Mouse (Mus musculus): ENCODE results near the gene Sun5. TPM values are rescaled to one million over a fixed set of nuclear protein-coding genes. Genes with fewer than 3 reads are reported as not detected.

Gene Sun5
- polyA plus RNA-seq (2015; fragmentation: Nextera tagmentation; extraction: Ambion mirVana): not detected in 2 replicates

DNA sequence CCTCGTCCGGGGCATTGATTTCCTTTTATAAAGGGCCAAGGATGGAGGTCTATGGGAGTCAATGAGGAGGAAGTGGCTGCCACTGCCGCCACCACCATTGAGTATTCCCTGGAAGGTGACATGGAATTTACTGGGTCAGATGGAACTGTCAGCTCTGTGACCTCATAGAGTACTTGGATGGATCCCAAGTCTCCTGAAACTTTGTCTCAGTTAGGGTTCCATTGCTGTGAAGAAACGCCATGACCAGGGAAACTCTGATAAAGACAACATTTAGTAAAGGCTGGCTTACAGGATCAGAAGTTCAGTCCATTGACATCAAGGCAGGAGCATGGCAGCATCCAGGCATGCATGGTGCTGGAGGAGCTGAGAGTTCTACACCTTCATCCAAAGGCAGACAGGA, at the start of gene Sun5:
Sun5 (minus strand) TSS at position 101 of the 400 bp plus-strand sequence.
- Histone ChIP-seq H3K27ac (no peak within 1 kb of the TSS), H3K9ac (no peak within 1 kb of the TSS), H3K4me2 (no peak within 1 kb of the TSS), H3K36me3 (no peaks in the 10 kb centered on the region), H3K4me3 (no peak within 1 kb of the TSS), H3K9me3 (no peaks in the 10 kb centered on the region), H3K4me1 (no peaks in the 10 kb centered on the region), H3K27me3 (no peaks in the 10 kb centered on the region)
- ATAC-seq (ENCODE audit: insufficient number of reproducible peaks, insufficient read depth, low FRiP score, low TSS enrichment, low read depth): no peak
- WGBS: 87% methylated on average over 4 of the region's 4 CpGs

DNA sequence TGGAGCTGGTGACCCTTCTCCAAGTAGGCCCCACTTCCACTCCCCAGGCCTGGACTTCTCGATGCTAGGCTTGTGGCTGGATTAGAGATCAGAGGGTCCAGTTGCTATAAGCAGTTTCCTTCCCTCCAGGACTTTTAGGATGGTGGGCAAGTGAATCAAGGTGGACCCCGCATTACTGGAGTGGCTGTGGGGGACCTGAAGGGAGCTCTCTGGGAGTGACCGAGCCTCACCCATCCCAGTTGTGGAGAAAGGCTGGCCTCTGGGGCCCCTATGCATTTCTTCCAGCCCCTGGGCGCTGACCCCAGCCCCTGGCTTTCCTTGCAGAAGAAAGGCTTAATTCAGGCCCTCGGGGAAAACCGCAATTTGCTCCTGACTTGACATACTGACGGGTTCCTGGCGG, 47.0 kb upstream of the Sun5 start, which contains the start of gene Bpifb3:
Bpifb3 (plus strand) TSS at position 301 of the 400 bp plus-strand sequence.
- Histone ChIP-seq H3K27ac (no peak within 1 kb of the TSS), H3K4me3 (no peak within 1 kb of the TSS), H3K27me3 (no peaks in the 10 kb centered on the region), H3K9ac (no peak within 1 kb of the TSS), H3K4me1 (no peaks in the 10 kb centered on the region), H3K4me2 (no peak within 1 kb of the TSS), H3K9me3 (no peaks in the 10 kb centered on the region), H3K36me3 (no peaks in the 10 kb centered on the region)
- WGBS: 52% methylated on average over 8 of the region's 8 CpGs
- no peak for ATAC-seq (ENCODE audit: insufficient number of reproducible peaks, insufficient read depth, low FRiP score, low TSS enrichment, low read depth)

DNA sequence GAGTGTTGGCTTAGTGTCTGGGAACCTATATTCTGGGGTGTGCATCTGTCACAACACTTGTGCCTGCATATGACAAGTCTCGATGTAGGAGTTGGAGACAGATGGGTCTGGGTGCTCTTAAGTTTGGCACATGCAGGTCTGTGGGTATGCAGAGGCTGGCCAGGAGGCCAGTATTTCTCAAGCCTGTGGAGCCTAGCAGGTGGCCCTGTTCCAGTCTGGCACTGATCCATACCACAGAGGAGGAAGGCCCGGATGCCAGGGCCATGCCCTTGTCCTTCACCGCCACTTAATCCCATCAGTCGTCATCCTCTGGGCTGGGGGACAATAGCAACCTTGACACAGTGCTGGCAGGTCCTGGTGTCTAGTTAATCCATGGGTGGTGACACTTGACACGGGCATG, 43.3 kb upstream of the Sun5 start:
- no peaks in the 10 kb centered on the region for H3K9me3 ChIP-seq
- H3K36me3 ChIP-seq: no peaks in the 10 kb centered on the region
- H3K27ac ChIP-seq: no peak overlapping the region
- no peak overlapping the region for H3K4me3 ChIP-seq
- H3K4me2 ChIP-seq: no peak overlapping the region
- WGBS: 69% methylated on average over 5 of the region's 5 CpGs
- no peak for ATAC-seq (ENCODE audit: insufficient number of reproducible peaks, insufficient read depth, low FRiP score, low TSS enrichment, low read depth)
- no peaks in the 10 kb centered on the region for H3K27me3 ChIP-seq
- H3K9ac ChIP-seq: no peak overlapping the region
- H3K4me1 ChIP-seq: no peaks in the 10 kb centered on the region

DNA sequence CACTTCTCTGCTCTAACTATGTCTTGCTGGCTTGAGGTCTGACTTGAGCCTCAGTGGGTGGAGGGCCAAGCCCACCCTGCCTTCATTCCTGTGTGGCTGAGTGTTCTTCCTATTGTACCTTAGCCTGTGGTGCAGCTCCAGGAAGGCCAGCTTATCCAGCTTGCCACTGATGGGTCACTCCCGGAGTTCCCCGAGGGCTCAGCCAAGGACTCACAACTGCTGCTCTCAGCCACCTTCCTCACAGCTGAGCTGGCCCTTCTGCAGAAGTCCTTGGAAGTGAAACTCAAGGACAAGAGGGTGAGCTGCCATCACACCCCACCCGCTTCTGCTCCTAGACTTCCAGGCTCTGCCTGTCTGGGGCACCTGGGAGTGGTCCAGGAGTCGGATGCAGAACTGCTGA, 35.7 kb upstream of the Sun5 start:
- Histone ChIP-seq H3K9ac (no peak overlapping the region), H3K27me3 (no peaks in the 10 kb centered on the region), H3K4me3 (no peak overlapping the region), H3K9me3 (no peaks in the 10 kb centered on the region), H3K36me3 (no peaks in the 10 kb centered on the region), H3K27ac (no peak overlapping the region), H3K4me2 (no peak overlapping the region), H3K4me1 (no peaks in the 10 kb centered on the region)
- no peak for ATAC-seq (ENCODE audit: insufficient number of reproducible peaks, insufficient read depth, low FRiP score, low TSS enrichment, low read depth)
- 85% methylated on average over 4 of the region's 4 CpGs for WGBS

DNA sequence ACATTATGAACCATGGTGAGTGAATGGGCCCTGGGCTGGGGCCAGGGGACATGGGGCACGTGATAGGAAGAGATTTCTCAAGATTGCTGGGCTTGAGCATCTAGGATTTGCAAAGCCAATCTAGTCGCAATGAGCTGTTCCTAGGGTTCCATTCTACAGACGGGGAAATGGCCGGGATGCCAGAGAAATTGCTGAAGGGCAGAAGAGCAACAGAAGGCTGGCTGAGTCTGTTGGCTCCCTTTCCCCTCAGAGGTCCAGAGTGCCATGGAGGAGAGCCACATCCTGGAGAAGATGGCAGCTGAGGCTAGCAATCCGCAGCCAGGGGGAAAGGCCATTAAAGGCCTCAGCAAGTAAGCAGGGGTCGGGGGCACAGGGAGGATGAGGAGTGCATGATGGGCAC, 31.8 kb upstream of the Sun5 start:
- Histone ChIP-seq H3K36me3 (no peaks in the 10 kb centered on the region), H3K9me3 (no peaks in the 10 kb centered on the region), H3K27me3 (no peaks in the 10 kb centered on the region), H3K9ac (no peak overlapping the region), H3K4me1 (no peaks in the 10 kb centered on the region), H3K4me2 (no peak overlapping the region), H3K27ac (no peak overlapping the region), H3K4me3 (no peak overlapping the region)
- WGBS: 71% methylated on average over 6 of the region's 6 CpGs
- no peak for ATAC-seq (ENCODE audit: insufficient number of reproducible peaks, insufficient read depth, low FRiP score, low TSS enrichment, low read depth)

DNA sequence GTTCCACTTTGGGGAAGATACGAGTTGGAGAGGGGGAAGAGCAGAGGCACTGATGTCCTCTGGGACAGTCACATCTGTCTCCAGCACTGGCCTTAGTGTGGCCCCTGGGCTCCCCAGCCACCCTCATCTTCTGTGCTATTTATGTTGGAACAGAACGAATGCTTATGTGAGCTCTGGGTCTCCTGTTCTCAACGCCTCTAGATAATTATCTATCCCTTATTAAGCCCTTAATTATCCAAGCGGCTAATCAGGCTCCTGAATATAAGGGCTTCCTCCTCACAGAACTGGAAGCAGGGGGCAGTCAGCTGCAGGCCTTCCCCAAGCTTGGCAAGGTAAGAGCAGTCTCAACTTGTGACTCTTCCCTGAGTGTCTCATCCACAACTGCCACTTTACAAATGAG, 29.2 kb upstream of the Sun5 start, which contains the start of gene Bpifb6:
Bpifb6 (plus strand) TSS at position 301 of the 400 bp plus-strand sequence.
- no peak within 1 kb of the TSS for H3K27ac ChIP-seq
- H3K9me3 ChIP-seq: no peaks in the 10 kb centered on the region
- no peaks in the 10 kb centered on the region for H3K36me3 ChIP-seq
- H3K4me3 ChIP-seq: no peak within 1 kb of the TSS
- H3K27me3 ChIP-seq: no peaks in the 10 kb centered on the region
- 64% methylated on average over 4 of the region's 4 CpGs for WGBS
- ATAC-seq (ENCODE audit: insufficient number of reproducible peaks, insufficient read depth, low FRiP score, low TSS enrichment, low read depth): no peak
- no peaks in the 10 kb centered on the region for H3K4me1 ChIP-seq
- H3K9ac ChIP-seq: no peak within 1 kb of the TSS
- no peak within 1 kb of the TSS for H3K4me2 ChIP-seq

DNA sequence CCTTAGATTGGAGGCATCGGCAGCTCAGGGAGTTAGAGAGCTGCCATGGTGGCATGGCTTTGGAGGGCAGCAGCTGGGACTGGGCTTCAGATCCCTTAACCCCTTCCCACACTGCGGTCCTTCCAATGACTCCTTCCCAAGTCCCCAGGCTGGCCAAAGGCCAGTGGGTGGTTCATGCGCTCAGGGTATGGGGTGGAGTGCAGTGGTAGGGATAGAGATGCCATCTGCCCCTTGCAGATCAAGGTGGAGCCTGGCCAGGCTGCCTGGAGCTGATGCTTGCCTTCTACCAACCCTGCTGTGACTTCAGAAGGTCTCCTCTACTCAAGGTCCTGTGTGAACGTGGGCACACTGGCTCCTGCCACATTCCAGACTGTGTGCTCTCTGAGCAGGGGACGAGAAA, 28.2 kb upstream of the Sun5 start:
- no peak overlapping the region for H3K4me3 ChIP-seq
- H3K4me1 ChIP-seq: no peaks in the 10 kb centered on the region
- WGBS: 80% methylated on average over 5 of the region's 5 CpGs

DNA sequence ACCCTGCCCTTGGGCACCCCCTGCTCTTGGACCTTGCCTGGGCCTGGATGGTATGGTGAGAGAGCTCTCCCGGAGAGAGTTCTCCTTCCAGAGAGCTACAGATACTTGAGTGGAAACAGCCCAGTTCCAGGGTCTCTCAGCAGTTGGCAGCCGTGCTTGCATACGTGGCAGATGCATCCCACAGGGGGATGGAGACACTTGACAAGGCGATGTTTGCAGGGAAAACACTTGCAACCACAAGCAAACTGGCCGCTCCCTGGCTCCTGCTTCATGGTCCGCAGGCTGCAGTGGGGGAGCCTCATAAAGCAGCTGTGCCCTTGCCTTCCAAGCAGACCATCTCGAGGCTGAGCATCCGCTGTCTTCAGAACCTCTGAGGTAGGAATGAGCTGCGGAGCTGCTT, 3.9 kb upstream of the Sun5 start, which contains the start of gene Bpifb2:
Bpifb2 (plus strand) TSS at position 301 of the 400 bp plus-strand sequence.
- no peak for ATAC-seq (ENCODE audit: insufficient number of reproducible peaks, insufficient read depth, low FRiP score, low TSS enrichment, low read depth)
- Histone ChIP-seq H3K27ac (no peak within 1 kb of the TSS), H3K36me3 (no peaks in the 10 kb centered on the region), H3K4me3 (no peak within 1 kb of the TSS), H3K9ac (no peak within 1 kb of the TSS), H3K4me2 (no peak within 1 kb of the TSS), H3K4me1 (no peaks in the 10 kb centered on the region), H3K9me3 (no peaks in the 10 kb centered on the region), H3K27me3 (no peaks in the 10 kb centered on the region)
- WGBS: 74% methylated on average over 9 of the region's 9 CpGs

More for the DNA sequence above, 28.2 kb upstream of the Sun5 start:
- Histone ChIP-seq H3K9ac (no peak overlapping the region), H3K36me3 (no peaks in the 10 kb centered on the region), H3K9me3 (no peaks in the 10 kb centered on the region), H3K4me2 (no peak overlapping the region), H3K27ac (no peak overlapping the region), H3K27me3 (no peaks in the 10 kb centered on the region)
- no peak for ATAC-seq (ENCODE audit: insufficient number of reproducible peaks, insufficient read depth, low FRiP score, low TSS enrichment, low read depth)

DNA sequence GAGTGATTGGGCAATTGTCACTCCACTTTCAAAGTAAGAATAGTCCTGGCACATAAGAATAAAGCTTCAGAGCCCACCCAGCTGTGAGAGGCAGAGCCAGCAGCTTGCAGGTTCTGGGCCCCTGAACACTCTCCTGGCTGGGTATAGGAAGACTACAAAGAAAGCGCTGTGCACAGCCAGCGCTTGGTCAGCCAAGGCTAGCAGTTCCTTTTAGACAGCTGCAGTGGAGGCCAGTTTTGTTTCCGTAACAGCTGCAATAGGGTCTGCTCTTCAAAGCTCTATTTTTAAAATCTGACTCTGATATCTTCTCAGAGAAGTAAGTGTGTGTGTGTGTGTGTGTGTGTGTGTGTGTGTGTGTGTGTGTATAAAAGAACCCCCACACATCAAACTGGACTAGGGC, 8.9 kb downstream of the Sun5 start:
- Histone ChIP-seq H3K9me3 (no peaks in the 10 kb centered on the region), H3K4me1 (peaks cover 3% of the 10 kb centered on the region; the same call in 1 of the 2 replicates), H3K27me3 (no peaks in the 10 kb centered on the region), H3K9ac (no peak overlapping the region), H3K27ac (no peak overlapping the region), H3K4me2 (no peak overlapping the region), H3K36me3 (no peaks in the 10 kb centered on the region), H3K4me3 (no peak overlapping the region)
- no peak for ATAC-seq (ENCODE audit: insufficient number of reproducible peaks, insufficient read depth, low FRiP score, low TSS enrichment, low read depth)
- WGBS: 70% methylated on average over 3 of the region's 3 CpGs

DNA sequence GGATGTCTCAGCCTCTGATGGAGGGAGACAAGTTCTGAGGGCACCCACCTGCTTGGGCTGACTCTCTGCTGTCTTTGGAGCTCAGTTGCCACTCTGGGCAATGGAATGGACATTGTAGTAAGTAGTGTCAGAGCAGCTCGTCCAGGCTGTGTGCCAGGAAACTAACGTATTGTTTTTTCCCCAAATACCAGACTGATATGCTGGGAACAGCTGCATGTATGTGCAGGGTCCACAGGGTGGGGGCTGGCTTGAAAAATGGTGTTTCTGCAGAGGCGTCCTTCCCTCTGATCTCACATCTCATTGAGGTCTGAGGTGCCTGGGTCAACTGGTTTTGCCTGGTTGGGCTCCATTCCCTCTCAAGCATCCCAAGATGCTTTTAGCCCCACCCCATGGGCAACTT, 10.2 kb downstream of the Sun5 start:
- no peak for ATAC-seq (ENCODE audit: insufficient number of reproducible peaks, insufficient read depth, low FRiP score, low TSS enrichment, low read depth)
- no peak overlapping the region for H3K4me2 ChIP-seq
- 72% methylated on average over 3 of the region's 3 CpGs for WGBS
- H3K9me3 ChIP-seq: no peaks in the 10 kb centered on the region
- no peak overlapping the region for H3K9ac ChIP-seq
- H3K4me1 ChIP-seq: peaks cover 3% of the 10 kb centered on the region; the same call in 1 of the 2 replicates
- H3K4me3 ChIP-seq: no peak overlapping the region
- H3K27ac ChIP-seq: no peak overlapping the region
- H3K27me3 ChIP-seq: no peaks in the 10 kb centered on the region
- H3K36me3 ChIP-seq: no peaks in the 10 kb centered on the region

DNA sequence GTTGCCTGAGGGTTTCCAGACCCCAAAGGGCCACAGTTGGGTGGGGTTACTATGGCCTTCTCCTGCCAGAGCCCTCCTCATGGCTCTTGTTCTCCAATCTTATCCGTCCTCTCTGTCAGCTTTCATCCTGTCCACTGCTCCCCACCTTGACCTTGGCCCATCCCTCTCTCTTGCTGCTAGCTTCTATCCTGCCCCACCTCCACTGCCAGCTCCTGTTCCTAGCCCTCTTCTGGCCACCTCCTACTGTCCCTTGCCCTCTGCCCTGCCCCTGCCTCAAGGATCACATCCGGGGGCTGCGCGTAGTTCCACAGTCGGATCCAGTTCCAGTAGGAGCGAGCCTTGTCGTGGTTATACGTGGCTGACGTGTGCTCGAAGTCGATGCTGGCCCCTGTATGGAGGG, 10.6 kb downstream of the Sun5 start:
- Histone ChIP-seq H3K9me3 (no peaks in the 10 kb centered on the region), H3K27ac (no peak overlapping the region), H3K9ac (no peak overlapping the region), H3K4me2 (no peak overlapping the region), H3K36me3 (no peaks in the 10 kb centered on the region), H3K4me1 (peaks cover 3% of the 10 kb centered on the region; the same call in 1 of the 2 replicates), H3K4me3 (no peak overlapping the region), H3K27me3 (no peaks in the 10 kb centered on the region)
- ATAC-seq (ENCODE audit: insufficient number of reproducible peaks, insufficient read depth, low FRiP score, low TSS enrichment, low read depth): no peak
- WGBS: 84% methylated on average over 11 of the region's 11 CpGs

DNA sequence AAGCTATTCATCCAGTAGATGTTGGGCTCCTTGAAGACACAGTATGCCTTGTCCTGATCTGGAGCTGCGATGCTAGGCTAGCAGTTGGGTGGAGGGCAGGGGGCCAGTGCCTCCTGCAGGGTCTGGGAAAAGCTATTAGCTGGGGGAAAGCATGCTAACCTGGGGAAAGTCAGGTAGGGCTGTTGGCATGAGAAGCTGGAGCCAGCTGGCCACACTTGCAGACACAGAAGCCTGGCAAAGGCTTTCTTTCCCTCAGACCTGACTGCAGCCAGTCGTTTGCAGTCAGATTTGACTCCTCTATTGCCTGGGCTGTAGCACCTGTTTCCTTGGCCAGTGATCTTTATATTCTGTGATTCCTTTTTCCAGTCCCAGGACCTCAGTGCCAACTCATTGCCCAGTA, 11.3 kb downstream of the Sun5 start:
- Histone ChIP-seq H3K27ac (no peak overlapping the region), H3K36me3 (no peaks in the 10 kb centered on the region), H3K27me3 (no peaks in the 10 kb centered on the region), H3K4me1 (peaks cover 3% of the 10 kb centered on the region; the same call in 1 of the 2 replicates), H3K9ac (no peak overlapping the region), H3K9me3 (no peaks in the 10 kb centered on the region), H3K4me3 (no peak overlapping the region), H3K4me2 (no peak overlapping the region)
- no peak for ATAC-seq (ENCODE audit: insufficient number of reproducible peaks, insufficient read depth, low FRiP score, low TSS enrichment, low read depth)
- 29% methylated on average over 2 of the region's 2 CpGs for WGBS
